In genomic region chr14:34313612-34314011, GRCm38 (mm10) we compare ENCODE assay signal across 11 mouse cellular contexts. TPM values are rescaled to one million over a fixed set of nuclear protein-coding genes. Genes with fewer than 3 reads are reported as not detected.
A peak's percentile ranks its signal among the peaks of the same experiment; 100 is the strongest.
DNase-seq lines count a peak whose midpoint lies in the region; ATAC-seq and TF ChIP-seq lines count a peak whose summit lies in the region.
"Had no signal": no experiment of that assay in that cellular context is flagged by ENCODE, and none has a peak within 500 bp of the region (broad histone marks: within the 10 kb centered on the region; RNA-seq: fewer than 3 reads in every experiment).

No protein-coding gene starts in this region.

- ATAC-seq in kidney, embryonic 14.5 days (ENCODE audit: low FRiP score, low TSS enrichment): no peak
- ATAC-seq in embryonic facial prominence, embryonic 14.5 days (ENCODE audit: low read depth): no peak
- ATAC-seq in liver, embryonic 16.5 days (ENCODE audit: low read depth): no peak
- ATAC-seq: lung, postnatal 0 days had no signal

- H3K9ac ChIP-seq in kidney, embryonic 14.5 days (ENCODE audit: low read depth, low read length): no peak overlapping the region
- H3K9ac ChIP-seq in ES-Bruce4 (ENCODE audit: low read depth, poor library complexity, severe bottlenecking): peak overlapping the region; percentile 90
- H3K9ac ChIP-seq in embryonic facial prominence, embryonic 14.5 days (ENCODE audit: low read depth, low read length): no peak overlapping the region
- H3K9ac ChIP-seq in liver, embryonic 16.5 days (ENCODE audit: low read depth, low read length): no peak overlapping the region

- H3K4me3 ChIP-seq in kidney, embryonic 14.5 days (ENCODE audit: low read length): 0 out of 2 replicates have a peak overlapping the region, but pooled peaks have one; percentile 94
- no peak overlapping the region for H3K4me3 ChIP-seq in kidney, adult 2 months (ENCODE audit: insufficient read depth, low read depth, low read length)
- H3K4me3 ChIP-seq in ES-Bruce4 (ENCODE audit: low read depth, low read length): peak overlapping the region; percentile 41; the same call in 1 of the 2 replicates
- H3K4me3 ChIP-seq in embryonic facial prominence, embryonic 14.5 days (ENCODE audit: low read depth, low read length): no peak overlapping the region
- peak overlapping the region; percentile 82 for H3K4me3 ChIP-seq in liver, embryonic 16.5 days (ENCODE audit: low read depth, low read length)

- WGBS in kidney, embryonic 14.5 days: 90% methylated on average over 3 of the region's 3 CpGs
- 54% methylated on average over 3 of the region's 3 CpGs for WGBS in kidney, adult 2 months
- WGBS in embryonic facial prominence, embryonic 14.5 days: 87% methylated on average over 3 of the region's 3 CpGs
- WGBS in liver, embryonic 16.5 days (ENCODE audit: insufficient replicate concordance): 48% methylated on average over 3 of the region's 3 CpGs

- no peak for DNase-seq in kidney, adult 2 months
- no peak for DNase-seq in embryonic facial prominence, embryonic 14.5 days (ENCODE audit: low spot score)
- no peak for DNase-seq in embryo, embryonic 9.5 days (ENCODE audit: extremely low spot score)
- no peak for DNase-seq in cerebellum, adult 8-10 months
- DNase-seq: embryo, embryonic 11 days; kidney, adult 8-10 months had no signal

- TF ChIP-seq CTCF in kidney, adult 2 months (conservative IDR thresholded peaks at IDR 0.05; ENCODE audit: insufficient read depth, insufficient read length, low read depth, low read length): no peak
- no peak for TF ChIP-seq CTCF in ES-Bruce4 (IDR thresholded peaks at IDR 0.05; ENCODE audit: low read depth, low read length)

- peaks cover 13% of the 10 kb centered on the region; the same call in 1 of the 2 replicates for H3K4me1 ChIP-seq in kidney, embryonic 14.5 days (ENCODE audit: control insufficient read depth, insufficient read depth, low read length)
- peaks cover 9% of the 10 kb centered on the region; the same call in 1 of the 2 replicates for H3K4me1 ChIP-seq in kidney, adult 2 months (ENCODE audit: control insufficient read depth, insufficient read depth, low read length)
- H3K4me1 ChIP-seq in ES-Bruce4 (ENCODE audit: control insufficient read depth, insufficient read depth, low read length): peaks cover 1% of the 10 kb centered on the region
- peaks cover 22% of the 10 kb centered on the region for H3K4me1 ChIP-seq in embryonic facial prominence, embryonic 14.5 days (ENCODE audit: control insufficient read depth, insufficient read depth, low read length)
- peaks cover 13% of the 10 kb centered on the region for H3K4me1 ChIP-seq in liver, embryonic 16.5 days (ENCODE audit: control insufficient read depth, low read depth, low read length)

- H3K27ac ChIP-seq in kidney, embryonic 14.5 days (ENCODE audit: low read depth, low read length): no peak overlapping the region
- H3K27ac ChIP-seq in kidney, adult 2 months (ENCODE audit: insufficient read depth, low read depth, low read length): no peak overlapping the region
- H3K27ac ChIP-seq in ES-Bruce4 (ENCODE audit: insufficient read depth, low read length): peak overlapping the region; percentile 82; the same call in 1 of the 2 replicates
- H3K27ac ChIP-seq in embryonic facial prominence, embryonic 14.5 days (replicated peaks; ENCODE audit: low read depth, low read length): no peak overlapping the region
- no peak overlapping the region for H3K27ac ChIP-seq in liver, embryonic 16.5 days (ENCODE audit: low read length)

- H3K27me3 ChIP-seq in kidney, embryonic 14.5 days (ENCODE audit: control insufficient read depth, insufficient read depth, low read length): no peaks in the 10 kb centered on the region
- no peaks in the 10 kb centered on the region for H3K27me3 ChIP-seq in kidney, adult 2 months (replicated peaks; ENCODE audit: control insufficient read depth, insufficient read depth, low read length)
- no peaks in the 10 kb centered on the region for H3K27me3 ChIP-seq in ES-Bruce4 (ENCODE audit: control insufficient read depth, insufficient read depth, low read length, poor library complexity, severe bottlenecking)
- no peaks in the 10 kb centered on the region for H3K27me3 ChIP-seq in embryonic facial prominence, embryonic 14.5 days (replicated peaks; ENCODE audit: control insufficient read depth, insufficient read depth, low read length)
- no peaks in the 10 kb centered on the region for H3K27me3 ChIP-seq in liver, embryonic 16.5 days (ENCODE audit: control insufficient read depth, insufficient read depth, low read depth, low read length)

- no peak overlapping the region; the same call in 1 of the 2 replicates for H3K4me2 ChIP-seq in kidney, embryonic 14.5 days (replicated peaks; ENCODE audit: low read depth, low read length)
- H3K4me2 ChIP-seq in embryonic facial prominence, embryonic 14.5 days (ENCODE audit: low read depth, low read length): peak overlapping the region; percentile 65
- peak overlapping the region; percentile 39; the same call in 1 of the 2 replicates for H3K4me2 ChIP-seq in liver, embryonic 16.5 days (ENCODE audit: low read depth, low read length)

- no peak for TF ChIP-seq POLR2A in kidney, adult 2 months (IDR thresholded peaks at IDR 0.05; ENCODE audit: low read depth, low read length)
- no peak for TF ChIP-seq POLR2A in ES-Bruce4 (IDR thresholded peaks at IDR 0.05; ENCODE audit: insufficient read depth, low read length)

- H3K9me3 ChIP-seq in kidney, embryonic 14.5 days (ENCODE audit: control insufficient read depth, low read length): no peaks in the 10 kb centered on the region
- H3K9me3 ChIP-seq in ES-Bruce4 (replicated peaks; ENCODE audit: control insufficient read depth, insufficient read depth, low read length, poor library complexity, severe bottlenecking): no peaks in the 10 kb centered on the region
- H3K9me3 ChIP-seq in embryonic facial prominence, embryonic 14.5 days (ENCODE audit: control insufficient read depth, low read length): no peaks in the 10 kb centered on the region
- H3K9me3 ChIP-seq in liver, embryonic 16.5 days (replicated peaks; ENCODE audit: control insufficient read depth, low read length): no peaks in the 10 kb centered on the region
- H3K9me3 ChIP-seq: G1E had no signal

- TF ChIP-seq EP300 in ES-Bruce4 (IDR thresholded peaks at IDR 0.05; ENCODE audit: insufficient read depth, low read depth, low read length): no peak

- H3K36me3 ChIP-seq in kidney, embryonic 14.5 days (ENCODE audit: control insufficient read depth, insufficient read depth, low read length): no peaks in the 10 kb centered on the region
- H3K36me3 ChIP-seq in kidney, adult 2 months (ENCODE audit: control insufficient read depth, insufficient read depth, low read length): no peaks in the 10 kb centered on the region
- peaks cover 35% of the 10 kb centered on the region for H3K36me3 ChIP-seq in ES-Bruce4 (ENCODE audit: control insufficient read depth, insufficient read depth, low read length, poor library complexity, severe bottlenecking)
- no peaks in the 10 kb centered on the region for H3K36me3 ChIP-seq in embryonic facial prominence, embryonic 14.5 days (ENCODE audit: control insufficient read depth, insufficient read depth, low read length)
- no peaks in the 10 kb centered on the region for H3K36me3 ChIP-seq in liver, embryonic 16.5 days (ENCODE audit: control insufficient read depth, insufficient read depth)

RNA-seq across cellular contexts. Expression of gene Glud1, which starts 3.1 kb away (rescaled TPM):
- 77.3 and 112 TPM in 2 replicates for polyA plus RNA-seq in kidney, embryonic 14.5 days (2014; fragmentation: Nextera tagmentation; extraction: Ambion mirVana)
- polyA plus RNA-seq in kidney, adult 2 months (2012; rRNA removed): 236 and 242 TPM in 2 replicates
- polyA plus RNA-seq in ES-Bruce4 (2011; ENCODE audit: insufficient read depth, insufficient read length, low read depth, missing spikeins): 285 and 305 TPM in 2 replicates
- 72.7 and 78.6 TPM in 2 replicates for polyA plus RNA-seq in embryonic facial prominence, embryonic 14.5 days (2014; fragmentation: Nextera tagmentation; extraction: Ambion mirVana)
- 145 and 155 TPM in 2 replicates for polyA plus RNA-seq in liver, embryonic 16.5 days (2015; fragmentation: Nextera tagmentation; extraction: Ambion mirVana)

RNA-seq across cellular contexts. Expression of gene Shld2, which starts 3.3 kb away (rescaled TPM):
- polyA plus RNA-seq in kidney, embryonic 14.5 days (2014; fragmentation: Nextera tagmentation; extraction: Ambion mirVana): 9.3 and 10.1 TPM in 2 replicates
- polyA plus RNA-seq in kidney, adult 2 months (2012; rRNA removed): 3.6 TPM in 2 replicates
- 26.7 and 32.5 TPM in 2 replicates for polyA plus RNA-seq in ES-Bruce4 (2011; ENCODE audit: insufficient read depth, insufficient read length, low read depth, missing spikeins)
- 9.8 and 13.5 TPM in 2 replicates for polyA plus RNA-seq in embryonic facial prominence, embryonic 14.5 days (2014; fragmentation: Nextera tagmentation; extraction: Ambion mirVana)
- polyA plus RNA-seq in liver, embryonic 16.5 days (2015; fragmentation: Nextera tagmentation; extraction: Ambion mirVana): 7.6 and 8.3 TPM in 2 replicates

RNA-seq across cellular contexts. Expression of gene Fam25c, which starts 41.6 kb away (rescaled TPM):
- not detected in 2 replicates for polyA plus RNA-seq in kidney, embryonic 14.5 days (2014; fragmentation: Nextera tagmentation; extraction: Ambion mirVana)
- polyA plus RNA-seq in kidney, adult 2 months (2012; rRNA removed): 16.3 and 28.4 TPM in 2 replicates
- 3.5 and 5.7 TPM in 2 replicates for polyA plus RNA-seq in ES-Bruce4 (2011; ENCODE audit: insufficient read depth, insufficient read length, low read depth, missing spikeins)
- 13.0 and 40.1 TPM in 2 replicates for polyA plus RNA-seq in embryonic facial prominence, embryonic 14.5 days (2014; fragmentation: Nextera tagmentation; extraction: Ambion mirVana)
- 0.35 and 0.57 TPM in 2 replicates for polyA plus RNA-seq in liver, embryonic 16.5 days (2015; fragmentation: Nextera tagmentation; extraction: Ambion mirVana)
- polyA plus RNA-seq: G1E had no signal

Comparison
In these comparisons a context has a peak if more than half of its experiments do, and no peak if none do; other contexts are left out.
1. H3K4me3 ChIP-seq: peak in kidney, embryonic 14.5 days (single experiment), ES-Bruce4 (single experiment) and liver, embryonic 16.5 days (single experiment); none in kidney, adult 2 months (single experiment) and embryonic facial prominence, embryonic 14.5 days (single experiment).